Mouse (Mus musculus) midbrain, embryonic 13.5 days (tissue): ENCODE results near the gene Susd1. TPM values are rescaled to one million over a fixed set of nuclear protein-coding genes. Genes with fewer than 3 reads are reported as not detected.
"Not testable (repeated sequence)": the region's sequence is repeated elsewhere in the genome, so short reads cannot be mapped to it uniquely, and the experiment has no call there.

Experiments
- ATAC-seq: fragments of 200-750 bp; cut with Nextera tagmentation; 2 replicates; pipeline ENCODE4 v1.8.0; 2017; ENCODE audit warnings: mild to moderate bottlenecking, moderate TSS enrichment, moderate library complexity
- H3K27ac ChIP-seq: fragments of 300-500 bp; sonication (generic); 2 replicates; pipeline ENCODE4 v1.5.1; 2015; ENCODE audit warnings: inconsistent platforms, mild to moderate bottlenecking, moderate library complexity
- H3K27me3 ChIP-seq: fragments of 300-500 bp; sonication (generic); 2 replicates; pipeline ENCODE4 v1.6.1; 2015; ENCODE audit warnings: mild to moderate bottlenecking, inconsistent platforms
- H3K36me3 ChIP-seq: fragments of 300-500 bp; sonication (generic); 2 replicates; pipeline ENCODE4 v1.6.1; 2015; ENCODE audit warnings: mild to moderate bottlenecking, inconsistent platforms
- H3K4me1 ChIP-seq: fragments of 300-500 bp; sonication (generic); replicated peaks from 2 replicates; pipeline ENCODE4 v1.6.1; 2015; ENCODE audit warnings: inconsistent platforms
- H3K4me2 ChIP-seq: fragments of 300-500 bp; sonication (generic); replicated peaks from 2 replicates; pipeline ENCODE4 v1.6.1; 2015; ENCODE audit warnings: moderate library complexity, mild to moderate bottlenecking, inconsistent platforms
- H3K4me3 ChIP-seq: fragments of 300-500 bp; sonication (generic); replicated peaks from 2 replicates; pipeline ENCODE4 v1.5.1; 2015; ENCODE audit warnings: mild to moderate bottlenecking, inconsistent platforms
- H3K9ac ChIP-seq: fragments of 300-500 bp; sonication (generic); replicated peaks from 2 replicates; pipeline ENCODE4 v1.6.1; 2015; ENCODE audit warnings: mild to moderate bottlenecking, inconsistent platforms
- H3K9me3 ChIP-seq: fragments of 300-500 bp; sonication (generic); 2 replicates; pipeline ENCODE4 v1.6.1; 2016; ENCODE audit warnings: mild to moderate bottlenecking, inconsistent platforms
- WGBS: fragments of 180-500 bp; shearing (Covaris S2); methylation state at CpG from one replicate; pipeline ENCODE4 v1.1.7; 2015; 5-methylcytosine and 5-hydroxymethylcytosine counted together
- polyA plus RNA-seq: library from polyadenylated mRNA; unstranded; fragments of >200 nt; fragmentation: Nextera tagmentation; extraction: Ambion mirVana; gene quantifications from 2 replicates; pipeline ENCODE4 v1.2.1, GENCODE M21; 2015

The Susd1 gene
- polyA plus RNA-seq, 1 experiment from 2014 or later = 1.4 TPM

- Histone ChIP-seq H3K27me3 (no peaks in the 10 kb centered on the region), H3K4me2 (no peak overlapping the region), H3K27ac (no peak overlapping the region), H3K4me3 (no peak overlapping the region), H3K9ac (no peak overlapping the region), H3K4me1 (no peaks in the 10 kb centered on the region), H3K36me3 (no peaks in the 10 kb centered on the region), H3K9me3 (no peaks in the 10 kb centered on the region)
- ATAC-seq = no peak
- 64% methylated on average over 10 of the region's 10 CpGs for WGBS
These were observed 130.4 kb downstream of the Susd1 start for GRCm38 (mm10) chr4:59307841-59308589.

DNA sequence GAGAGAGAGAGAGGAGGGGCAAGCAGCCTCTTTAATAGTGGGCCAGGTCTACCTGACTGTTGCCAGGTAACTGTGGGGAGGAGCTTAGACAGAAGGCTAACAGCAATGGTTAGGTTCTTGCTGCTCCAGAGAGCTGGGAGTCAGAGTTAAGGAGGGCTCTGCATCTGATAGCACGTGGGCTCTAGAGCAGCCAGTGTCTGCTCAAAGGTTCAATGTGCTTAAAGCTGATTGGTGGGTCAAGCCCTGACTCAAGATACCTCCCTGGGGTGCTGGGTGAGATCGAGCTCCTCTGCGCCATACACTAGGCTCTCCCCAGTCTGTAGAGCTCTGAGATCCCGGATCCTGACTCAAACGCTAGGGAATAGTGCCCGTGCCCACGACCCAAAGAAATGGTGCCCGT lies 136.0 kb downstream of the Susd1 start:
- H3K4me3 ChIP-seq = no peak overlapping the region
- WGBS = 89% methylated on average over 8 of the region's 8 CpGs

DNA sequence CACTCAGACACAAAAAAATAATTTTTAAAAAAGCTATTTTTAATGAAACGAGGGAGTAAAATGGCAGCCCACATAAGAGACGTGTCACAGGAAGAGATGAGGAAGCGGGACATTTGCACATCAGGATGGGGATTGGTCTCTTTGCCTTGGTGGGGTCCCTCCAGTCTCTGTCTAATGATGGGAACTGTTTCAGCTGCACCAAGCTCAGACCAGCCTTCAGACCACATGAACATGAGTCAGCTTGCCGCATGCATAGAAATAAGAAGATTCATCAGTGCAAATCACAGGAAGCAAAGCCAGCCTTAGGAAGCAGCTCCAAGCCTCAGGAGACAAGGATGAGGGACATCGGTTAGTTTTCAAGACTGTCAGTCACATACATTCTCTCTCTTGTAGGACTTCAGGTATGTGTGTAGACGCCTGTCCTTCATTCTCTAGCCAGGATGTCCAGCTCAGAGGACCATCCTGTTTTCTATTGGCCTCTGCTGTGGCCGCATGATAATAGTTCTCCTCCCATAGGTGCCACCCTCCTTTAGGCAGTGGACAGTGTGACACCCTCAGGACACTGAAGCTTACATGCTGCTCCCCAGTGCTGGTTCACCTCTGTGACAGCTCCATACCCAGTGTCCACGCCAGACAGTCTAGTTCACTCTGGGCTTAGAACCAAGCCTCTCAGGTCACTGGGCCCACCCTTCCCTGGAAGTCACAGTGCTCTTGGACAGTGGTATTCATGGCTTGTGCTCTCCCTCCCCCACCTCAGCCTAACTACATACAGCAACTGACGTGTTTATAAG lies 137.2 kb downstream of the Susd1 start:
- Histone ChIP-seq H3K36me3 (no peaks in the 10 kb centered on the region), H3K4me3 (no peak overlapping the region), H3K4me1 (no peaks in the 10 kb centered on the region), H3K9ac (no peak overlapping the region), H3K27me3 (no peaks in the 10 kb centered on the region), H3K9me3 (no peaks in the 10 kb centered on the region), H3K27ac (no peak overlapping the region), H3K4me2 (no peak overlapping the region)
- ATAC-seq = no peak
- 92% methylated on average over 9 of the region's 9 CpGs for WGBS

More for the DNA sequence above, 136.0 kb downstream of the Susd1 start:
- Histone ChIP-seq H3K9me3 (no peaks in the 10 kb centered on the region), H3K4me2 (no peak overlapping the region), H3K9ac (no peak overlapping the region), H3K27ac (no peak overlapping the region), H3K36me3 (no peaks in the 10 kb centered on the region), H3K27me3 (no peaks in the 10 kb centered on the region), H3K4me1 (no peaks in the 10 kb centered on the region)
- ATAC-seq = no peak

GRCm38 (mm10) chr4:59298719-59299496 lies 139.5 kb downstream of the Susd1 start:
- no peaks in the 10 kb centered on the region for H3K4me1 ChIP-seq
- no peak overlapping the region for H3K9ac ChIP-seq
- no peak overlapping the region for H3K4me3 ChIP-seq
- H3K27me3 ChIP-seq = no peaks in the 10 kb centered on the region
- no peak for ATAC-seq
- 78% methylated on average over 7 of the region's 7 CpGs for WGBS
- H3K36me3 ChIP-seq = no peaks in the 10 kb centered on the region
- no peak overlapping the region for H3K4me2 ChIP-seq
- H3K27ac ChIP-seq = no peak overlapping the region
- no peaks in the 10 kb centered on the region for H3K9me3 ChIP-seq

- no peak for ATAC-seq
- no peak overlapping the region for H3K4me3 ChIP-seq
- H3K27me3 ChIP-seq = no peaks in the 10 kb centered on the region
- no peaks in the 10 kb centered on the region for H3K9me3 ChIP-seq
- H3K36me3 ChIP-seq = no peaks in the 10 kb centered on the region
- H3K9ac ChIP-seq = no peak overlapping the region
- 85% methylated on average over 6 of the region's 6 CpGs for WGBS
- H3K4me1 ChIP-seq = no peaks in the 10 kb centered on the region
- H3K4me2 ChIP-seq = no peak overlapping the region
- H3K27ac ChIP-seq = no peak overlapping the region
These were observed 143.3 kb downstream of the Susd1 start for GRCm38 (mm10) chr4:59295127-59295526.

DNA sequence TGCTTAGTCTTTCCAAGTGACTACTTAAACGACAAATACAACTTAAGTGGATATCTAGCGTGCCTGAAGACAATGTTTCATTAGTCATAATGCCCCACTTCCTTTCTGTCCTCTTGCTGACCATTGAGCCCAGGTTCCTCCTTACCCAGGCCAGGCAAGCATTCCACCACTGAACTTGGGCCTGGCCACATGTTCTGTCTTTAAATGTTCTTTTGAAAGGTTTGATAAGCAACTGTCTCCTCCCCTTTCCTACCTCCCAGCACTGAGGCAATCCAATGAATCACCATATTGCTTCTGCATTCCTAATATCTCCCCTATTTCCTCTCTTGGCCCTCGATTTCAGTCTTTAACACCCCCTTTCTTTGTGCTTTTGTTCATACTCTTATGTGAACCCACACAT lies 143.8 kb downstream of the Susd1 start:
- Histone ChIP-seq H3K27ac (no peak overlapping the region), H3K4me2 (no peak overlapping the region), H3K4me3 (no peak overlapping the region), H3K36me3 (no peaks in the 10 kb centered on the region), H3K27me3 (no peaks in the 10 kb centered on the region), H3K4me1 (no peaks in the 10 kb centered on the region), H3K9me3 (no peaks in the 10 kb centered on the region), H3K9ac (no peak overlapping the region)
- 83% methylated on average over 3 of the region's 3 CpGs for WGBS
- no peak for ATAC-seq

DNA sequence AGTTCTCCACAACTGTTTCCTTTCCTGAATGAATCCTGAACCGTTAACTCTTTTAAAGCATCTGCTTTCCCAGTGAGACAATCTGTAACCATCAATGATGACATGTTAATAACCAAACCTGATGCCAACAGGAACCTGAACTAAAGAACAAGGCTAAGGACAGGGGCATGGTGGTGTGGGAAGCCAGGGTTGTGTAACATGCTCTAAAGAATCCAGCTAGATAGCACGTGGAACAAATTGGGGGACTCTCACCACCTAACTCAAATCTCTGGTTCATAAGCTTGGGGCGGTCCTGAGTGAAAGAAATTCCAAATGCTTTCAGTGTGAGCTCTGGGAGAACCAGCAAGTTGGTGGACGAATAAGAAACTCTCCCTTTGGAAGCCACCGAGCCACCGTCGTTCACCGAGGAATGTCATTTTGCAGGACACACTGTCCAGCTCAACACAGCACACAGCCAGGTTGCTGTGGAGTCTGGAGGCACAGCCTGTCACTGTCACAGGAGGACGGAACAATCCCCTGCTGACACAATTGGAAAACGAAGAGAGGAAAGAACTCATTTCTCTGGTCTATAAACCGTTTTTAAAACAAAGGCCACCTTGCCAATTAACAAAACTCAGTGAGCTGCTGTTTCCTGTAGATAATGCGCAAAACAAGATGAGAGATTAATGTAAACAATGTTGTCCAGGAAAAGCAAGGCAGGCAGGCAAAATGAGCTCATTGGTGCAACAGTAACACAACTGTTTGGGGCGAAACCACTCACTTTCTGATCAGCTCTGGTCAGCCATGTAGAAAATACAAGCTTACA lies 146.3 kb downstream of the Susd1 start:
- 83% methylated on average over 13 of the region's 13 CpGs for WGBS
- no peaks in the 10 kb centered on the region for H3K4me1 ChIP-seq
- no peak for ATAC-seq
- H3K27ac ChIP-seq = no peak overlapping the region
- no peaks in the 10 kb centered on the region for H3K9me3 ChIP-seq
- no peak overlapping the region for H3K4me3 ChIP-seq
- no peak overlapping the region for H3K4me2 ChIP-seq
- no peaks in the 10 kb centered on the region for H3K27me3 ChIP-seq
- H3K9ac ChIP-seq = no peak overlapping the region
- H3K36me3 ChIP-seq = no peaks in the 10 kb centered on the region

- Histone ChIP-seq H3K27me3 (no peaks in the 10 kb centered on the region), H3K9ac (no peak overlapping the region), H3K27ac (no peak overlapping the region), H3K4me3 (no peak overlapping the region), H3K36me3 (no peaks in the 10 kb centered on the region), H3K4me2 (no peak overlapping the region), H3K9me3 (no peaks in the 10 kb centered on the region), H3K4me1 (no peaks in the 10 kb centered on the region)
- ATAC-seq = no peak
- 77% methylated on average over 6 of the region's 6 CpGs for WGBS
These were observed 147.4 kb downstream of the Susd1 start for GRCm38 (mm10) chr4:59290972-59291576.

DNA sequence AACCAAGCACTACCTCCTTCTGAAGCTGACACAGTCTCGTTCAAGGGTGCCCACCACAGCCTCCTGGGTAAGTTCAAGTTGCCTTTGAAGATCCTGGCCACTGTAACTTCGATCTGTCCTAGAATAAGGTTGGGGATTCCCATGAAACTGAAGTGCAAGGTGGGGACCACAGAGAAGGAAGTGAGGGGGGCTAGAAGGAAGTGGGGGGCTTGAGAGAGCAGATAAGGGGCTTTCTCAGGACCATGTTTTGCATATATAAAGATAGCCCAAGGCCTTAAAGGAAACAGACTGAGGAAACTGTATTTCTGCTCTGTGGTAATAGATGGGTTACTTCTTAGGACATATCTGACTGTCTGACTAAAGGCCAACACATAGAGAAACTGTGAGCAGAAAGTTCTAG lies 151.3 kb downstream of the Susd1 start:
- ATAC-seq = no peak
- H3K4me3 ChIP-seq = no peak overlapping the region
- no peak overlapping the region for H3K27ac ChIP-seq
- no peaks in the 10 kb centered on the region for H3K36me3 ChIP-seq
- no peaks in the 10 kb centered on the region for H3K9me3 ChIP-seq
- no peak overlapping the region for H3K4me2 ChIP-seq
- H3K9ac ChIP-seq = no peak overlapping the region
- peaks cover 8% of the 10 kb centered on the region; the same call in 1 of the 2 replicates for H3K4me1 ChIP-seq
- H3K27me3 ChIP-seq = no peaks in the 10 kb centered on the region
- 83% methylated on average over 2 of the region's 2 CpGs for WGBS

GRCm38 (mm10) chr4:59286351-59286750 lies 152.1 kb downstream of the Susd1 start:
- WGBS = 84% methylated on average over 6 of the region's 6 CpGs
- H3K27ac ChIP-seq, H3K4me3 ChIP-seq, H3K27me3 ChIP-seq, H3K36me3 ChIP-seq, ATAC-seq, H3K9me3 ChIP-seq, H3K4me1 ChIP-seq, H3K9ac ChIP-seq, H3K4me2 ChIP-seq: not testable (repeated sequence)
